Mouse (Mus musculus) midbrain, embryonic 14.5 days (tissue): Measurements from ENCODE around the gene G430095P16Rik. TPM values are rescaled to one million over a fixed set of nuclear protein-coding genes. Genes with fewer than 3 reads are reported as not detected.

ENCODE experiments used
- ATAC-seq: fragments of 200-750 bp; cut with Nextera tagmentation; 2 replicates; pipeline ENCODE4 v1.8.0; 2017; ENCODE audit warnings: moderate number of reproducible peaks, moderate library complexity; ENCODE audit not compliant: low FRiP score, low TSS enrichment
- DNase-seq: peaks from one replicate; pipeline ENCODE4 v3.0.0-alpha.2; 2015
- H3K27ac ChIP-seq: fragments of 300-500 bp; sonication (generic); replicated peaks from 2 replicates; pipeline ENCODE4 v1.5.1; 2014; ENCODE audit warnings: mild to moderate bottlenecking, low read depth, low read length, moderate library complexity
- H3K27me3 ChIP-seq: fragments of 300-500 bp; sonication (generic); 2 replicates; pipeline ENCODE4 v1.6.1; 2014; ENCODE audit warnings: low read length, control low read depth, mixed read lengths; ENCODE audit not compliant: control insufficient read depth, insufficient read depth
- H3K36me3 ChIP-seq: fragments of 300-500 bp; sonication (generic); 2 replicates; pipeline ENCODE4 v1.6.1; 2014; ENCODE audit warnings: low read length, control low read depth; ENCODE audit not compliant: control insufficient read depth, insufficient read depth
- H3K4me1 ChIP-seq: fragments of 300-500 bp; sonication (generic); 2 replicates; pipeline ENCODE4 v1.6.1; 2014; ENCODE audit warnings: mild to moderate bottlenecking, antibody characterized with exemption, low read length, control low read depth; ENCODE audit not compliant: control insufficient read depth, insufficient read depth
- H3K4me2 ChIP-seq: fragments of 300-500 bp; sonication (generic); 2 replicates; pipeline ENCODE4 v1.6.1; 2014; ENCODE audit warnings: mild to moderate bottlenecking, low read length, moderate library complexity
- H3K4me3 ChIP-seq: fragments of 300-500 bp; sonication (generic); replicated peaks from 2 replicates; pipeline ENCODE4 v1.5.1; 2014; ENCODE audit warnings: low read depth, low read length
- H3K9ac ChIP-seq: fragments of 300-500 bp; sonication (generic); replicated peaks from 2 replicates; pipeline ENCODE4 v1.6.1; 2014; ENCODE audit warnings: mild to moderate bottlenecking, low read length, moderate library complexity
- H3K9me3 ChIP-seq: fragments of 300-500 bp; sonication (generic); 2 replicates; pipeline ENCODE4 v1.6.1; 2016; ENCODE audit warnings: low read length, control low read depth, mixed read lengths; ENCODE audit not compliant: control insufficient read depth
- WGBS: fragments of 180-500 bp; shearing (Covaris S2); extraction: QIAGEN DNeasy Blood & Tissue Kit; methylation state at CpG from one replicate; pipeline ENCODE4 v1.1.7; 2014; 5-methylcytosine and 5-hydroxymethylcytosine counted together
- polyA plus RNA-seq: library from polyadenylated mRNA; unstranded; fragments of >200 nt; fragmentation: Nextera tagmentation; extraction: Ambion mirVana; gene quantifications from 2 replicates; pipeline ENCODE4 v1.2.1, GENCODE M21; 2014

Gene G430095P16Rik
- polyA plus RNA-seq, 1 experiment from 2014 or later = 0.91 TPM

- Histone ChIP-seq H3K9me3 (no peaks in the 10 kb centered on the region), H3K4me1 (peaks cover 35% of the 10 kb centered on the region), H3K9ac (no peak overlapping the region), H3K4me2 (no peak overlapping the region), H3K4me3 (no peak overlapping the region), H3K27me3 (peaks cover 24% of the 10 kb centered on the region; the same call in 1 of the 2 replicates), H3K36me3 (no peaks in the 10 kb centered on the region), H3K27ac (no peak overlapping the region)
- 83% methylated on average over 6 of the region's 6 CpGs for WGBS
- ATAC-seq (no peak), DNase-seq (no peak)
Measured at GRCm38 (mm10) chr8:84733959-84734358, 11.2 kb downstream of the G430095P16Rik start.

- ATAC-seq = no peak
- H3K9me3 ChIP-seq = no peaks in the 10 kb centered on the region
- H3K27me3 ChIP-seq = peaks cover 31% of the 10 kb centered on the region
- H3K4me1 ChIP-seq = peaks cover 36% of the 10 kb centered on the region
- 84% methylated on average over 2 of the region's 2 CpGs for WGBS
- no peak for DNase-seq
- no peak overlapping the region for H3K4me2 ChIP-seq
- no peaks in the 10 kb centered on the region for H3K36me3 ChIP-seq
- no peak overlapping the region for H3K27ac ChIP-seq
- no peak overlapping the region for H3K4me3 ChIP-seq
- H3K9ac ChIP-seq = no peak overlapping the region
Measured at GRCm38 (mm10) chr8:84734680-84735079, 11.9 kb downstream of the G430095P16Rik start.

DNA sequence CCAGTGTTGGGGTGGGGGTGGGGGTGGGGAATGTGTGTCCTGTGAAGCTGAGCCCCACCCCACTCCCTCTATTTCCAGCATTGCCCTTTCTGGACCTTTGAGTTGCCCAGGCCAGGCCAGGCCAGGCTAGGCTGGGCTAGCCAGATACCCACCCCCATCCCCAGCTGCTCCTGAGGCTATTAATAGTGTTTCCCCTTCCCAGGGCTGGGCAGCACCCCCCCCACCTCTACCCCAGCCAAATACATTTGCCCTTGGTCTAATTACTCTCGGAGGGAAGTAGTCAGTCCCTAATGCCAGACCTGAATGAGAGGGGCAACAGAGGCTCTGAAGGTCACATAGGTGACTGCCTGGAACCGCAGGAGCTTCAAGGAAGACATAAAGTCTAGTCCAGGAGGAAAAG lies 12.8 kb downstream of the G430095P16Rik start:
- no peak overlapping the region for H3K9ac ChIP-seq
- DNase-seq = no peak
- no peak overlapping the region for H3K4me2 ChIP-seq
- H3K27ac ChIP-seq = no peak overlapping the region
- no peaks in the 10 kb centered on the region for H3K36me3 ChIP-seq
- H3K27me3 ChIP-seq = peaks cover 39% of the 10 kb centered on the region
- no peak for ATAC-seq
- no peak overlapping the region for H3K4me3 ChIP-seq
- WGBS = 55% methylated on average over 2 of the region's 2 CpGs
- H3K4me1 ChIP-seq = peaks cover 32% of the 10 kb centered on the region
- H3K9me3 ChIP-seq = no peaks in the 10 kb centered on the region

GRCm38 (mm10) chr8:84736521-84736920 lies 13.7 kb downstream of the G430095P16Rik start:
- no peak overlapping the region for H3K9ac ChIP-seq
- no peaks in the 10 kb centered on the region for H3K9me3 ChIP-seq
- H3K4me1 ChIP-seq = peaks cover 22% of the 10 kb centered on the region
- H3K4me2 ChIP-seq = no peak overlapping the region
- H3K36me3 ChIP-seq = no peaks in the 10 kb centered on the region
- WGBS = 74% methylated on average over 4 of the region's 4 CpGs
- DNase-seq = no peak
- H3K27me3 ChIP-seq = peaks cover 48% of the 10 kb centered on the region
- H3K4me3 ChIP-seq = no peak overlapping the region
- no peak for ATAC-seq
- H3K27ac ChIP-seq = no peak overlapping the region

GRCm38 (mm10) chr8:84737608-84738007 lies 14.8 kb downstream of the G430095P16Rik start:
- Histone ChIP-seq H3K9me3 (no peaks in the 10 kb centered on the region), H3K27ac (no peak overlapping the region), H3K27me3 (peaks cover 59% of the 10 kb centered on the region), H3K4me2 (peak overlapping the region; percentile 19), H3K9ac (no peak overlapping the region), H3K4me1 (peaks cover 22% of the 10 kb centered on the region), H3K36me3 (no peaks in the 10 kb centered on the region), H3K4me3 (no peak overlapping the region)
- ATAC-seq = peak; percentile 32; the same call in 1 of the 2 replicates
- DNase-seq = peak; percentile 89
- WGBS = 3% methylated on average over 16 of the region's 16 CpGs

- peaks cover 24% of the 10 kb centered on the region for H3K4me1 ChIP-seq
- no peak overlapping the region for H3K4me3 ChIP-seq
- no peaks in the 10 kb centered on the region for H3K36me3 ChIP-seq
- DNase-seq (no peak), ATAC-seq (no peak)
- peaks cover 65% of the 10 kb centered on the region for H3K27me3 ChIP-seq
- WGBS = 10% methylated on average over 10 of the region's 10 CpGs
- no peak overlapping the region for H3K4me2 ChIP-seq
- H3K9me3 ChIP-seq = no peaks in the 10 kb centered on the region
- peak overlapping the region; percentile 9; the same call in 1 of the 2 replicates for H3K9ac ChIP-seq
- no peak overlapping the region for H3K27ac ChIP-seq
Measured at GRCm38 (mm10) chr8:84738266-84738665, 15.5 kb downstream of the G430095P16Rik start.

DNA sequence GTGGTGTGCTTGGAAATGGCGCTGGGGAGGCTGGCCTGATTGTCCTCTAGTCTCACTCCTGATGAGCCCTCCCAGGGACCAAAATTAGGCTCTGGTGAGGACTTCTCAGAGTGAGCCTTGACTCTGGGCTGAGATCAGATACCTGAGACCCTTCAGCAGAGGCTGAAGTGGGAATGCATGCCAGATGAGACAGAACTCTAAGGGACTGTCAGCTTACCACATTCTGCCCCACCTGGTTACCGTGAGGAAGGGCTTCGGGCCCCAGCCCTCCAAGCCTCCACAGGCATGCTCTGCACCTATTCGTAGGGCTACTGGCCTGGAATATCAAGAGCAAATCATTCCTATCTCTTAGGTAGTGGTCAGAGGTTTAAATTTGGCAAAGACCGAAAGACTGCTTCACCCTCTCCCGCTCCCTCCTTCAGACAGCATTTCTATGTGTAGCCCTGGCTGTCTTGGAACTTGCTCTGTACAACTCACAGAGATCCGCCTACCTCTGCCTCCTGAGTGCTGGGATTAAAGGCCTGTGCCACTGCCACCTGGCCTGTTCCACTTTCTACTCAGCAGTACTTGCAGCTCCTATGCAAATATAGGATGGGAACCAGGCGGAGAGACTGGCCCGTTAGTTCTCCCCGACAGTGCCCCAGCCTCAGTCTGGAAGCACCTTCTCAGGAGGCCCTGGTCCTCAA lies 16.1 kb downstream of the G430095P16Rik start:
- Histone ChIP-seq H3K27me3 (peaks cover 69% of the 10 kb centered on the region), H3K4me1 (peaks cover 30% of the 10 kb centered on the region), H3K9me3 (no peaks in the 10 kb centered on the region), H3K36me3 (no peaks in the 10 kb centered on the region), H3K9ac (peak overlapping the region; percentile 9; the same call in 1 of the 2 replicates), H3K4me2 (no peak overlapping the region), H3K27ac (no peak overlapping the region), H3K4me3 (no peak overlapping the region)
- WGBS = 34% methylated on average over 10 of the region's 10 CpGs
- DNase-seq (no peak), ATAC-seq (no peak)

DNA sequence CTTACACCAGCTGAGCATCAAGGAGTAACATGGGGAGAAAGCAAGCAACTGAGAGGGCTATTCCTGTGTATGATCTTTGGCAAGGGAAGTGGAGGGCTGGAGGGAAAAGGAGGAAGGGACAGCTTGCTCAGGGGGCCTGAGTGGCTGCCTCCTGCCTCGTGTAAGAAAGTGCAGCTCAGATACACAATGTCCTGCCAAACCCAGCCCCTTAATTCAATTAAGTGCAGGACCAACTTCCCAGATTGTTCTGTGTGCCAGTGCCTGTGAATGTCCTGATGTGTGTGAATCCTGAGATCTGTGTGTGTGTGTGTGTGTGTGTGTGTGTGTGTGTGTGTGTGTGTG lies 16.6 kb downstream of the G430095P16Rik start:
- 6% methylated on average over 1 of the region's 1 CpGs for WGBS
- Histone ChIP-seq H3K9ac (no peak overlapping the region), H3K9me3 (no peaks in the 10 kb centered on the region), H3K27ac (no peak overlapping the region), H3K4me3 (no peak overlapping the region), H3K4me2 (no peak overlapping the region), H3K27me3 (peaks cover 69% of the 10 kb centered on the region), H3K4me1 (peaks cover 35% of the 10 kb centered on the region), H3K36me3 (no peaks in the 10 kb centered on the region)
- DNase-seq (no peak), ATAC-seq (no peak)
